Mouse (Mus musculus): Measurements from ENCODE around the gene Cdc26. TPM values are rescaled to one million over a fixed set of nuclear protein-coding genes. Genes with fewer than 3 reads are reported as not detected.

The Cdc26 gene
- polyA plus RNA-seq, 1 experiment = 31.7 TPM

GRCm38 (mm10) chr4:62357631-62358148 is 50.8 kb downstream of the Cdc26 start:
- Histone ChIP-seq H3K27ac (ENCODE audit: insufficient read depth, low read depth, low read length) (no peak overlapping the region), H3K36me3 (ENCODE audit: control insufficient read depth, insufficient read depth, low read length) (no peaks in the 10 kb centered on the region; the same call in 1 of the 2 replicates), H3K27me3 (replicated peaks; ENCODE audit: control insufficient read depth, insufficient read depth, low read length) (no peaks in the 10 kb centered on the region), H3K4me3 (ENCODE audit: insufficient read depth, low read depth, low read length) (no peak overlapping the region), H3K4me1 (ENCODE audit: control insufficient read depth, insufficient read depth, low read length) (peaks cover 10% of the 10 kb centered on the region; the same call in 1 of the 2 replicates)
- TF ChIP-seq CTCF (conservative IDR thresholded peaks at IDR 0.05; ENCODE audit: insufficient read depth, insufficient read length, low read depth, low read length) (no peak), POLR2A (IDR thresholded peaks at IDR 0.05; ENCODE audit: low read depth, low read length) (no peak)
- DNase-seq = no peak
- WGBS = 84% methylated on average over 1 of the region's 1 CpGs

- peaks cover 6% of the 10 kb centered on the region for H3K36me3 ChIP-seq (ENCODE audit: control insufficient read depth, insufficient read depth, low read length)
- H3K4me3 ChIP-seq (ENCODE audit: insufficient read depth, low read depth, low read length) = no peak overlapping the region
- DNase-seq = no peak
- no peaks in the 10 kb centered on the region for H3K27me3 ChIP-seq (replicated peaks; ENCODE audit: control insufficient read depth, insufficient read depth, low read length)
- TF ChIP-seq CTCF (conservative IDR thresholded peaks at IDR 0.05; ENCODE audit: insufficient read depth, insufficient read length, low read depth, low read length) = no peak
- no peak overlapping the region for H3K27ac ChIP-seq (ENCODE audit: insufficient read depth, low read depth, low read length)
- 86% methylated on average over 2 of the region's 2 CpGs for WGBS
- H3K4me1 ChIP-seq (ENCODE audit: control insufficient read depth, insufficient read depth, low read length) = no peaks in the 10 kb centered on the region
Measured at GRCm38 (mm10) chr4:62349371-62349770, 59.1 kb downstream of the Cdc26 start.

- DNase-seq = no peak
- H3K27me3 ChIP-seq (replicated peaks; ENCODE audit: control insufficient read depth, insufficient read depth, low read length) = no peaks in the 10 kb centered on the region
- TF ChIP-seq CTCF (conservative IDR thresholded peaks at IDR 0.05; ENCODE audit: insufficient read depth, insufficient read length, low read depth, low read length) = no peak
- no peak for TF ChIP-seq POLR2A (IDR thresholded peaks at IDR 0.05; ENCODE audit: low read depth, low read length)
- no peak overlapping the region for H3K4me3 ChIP-seq (ENCODE audit: insufficient read depth, low read depth, low read length)
- WGBS = 48% methylated on average over 2 of the region's 2 CpGs
- H3K27ac ChIP-seq (ENCODE audit: insufficient read depth, low read depth, low read length) = peak overlapping the region; percentile 61
- H3K36me3 ChIP-seq (ENCODE audit: control insufficient read depth, insufficient read depth, low read length) = peaks cover 9% of the 10 kb centered on the region
- H3K4me1 ChIP-seq (ENCODE audit: control insufficient read depth, insufficient read depth, low read length) = no peaks in the 10 kb centered on the region
Measured at GRCm38 (mm10) chr4:62348329-62348705, 60.1 kb downstream of the Cdc26 start.

- peak; percentile 51 for DNase-seq
- no peaks in the 10 kb centered on the region for H3K27me3 ChIP-seq (replicated peaks; ENCODE audit: control insufficient read depth, insufficient read depth, low read length)
- no peaks in the 10 kb centered on the region for H3K4me1 ChIP-seq (ENCODE audit: control insufficient read depth, insufficient read depth, low read length)
- peak overlapping the region; percentile 47 for H3K27ac ChIP-seq (ENCODE audit: insufficient read depth, low read depth, low read length)
- H3K36me3 ChIP-seq (ENCODE audit: control insufficient read depth, insufficient read depth, low read length) = peaks cover 9% of the 10 kb centered on the region
- WGBS = 53% methylated on average over 9 of the region's 9 CpGs
- TF ChIP-seq CTCF (conservative IDR thresholded peaks at IDR 0.05; ENCODE audit: insufficient read depth, insufficient read length, low read depth, low read length) (no peak), POLR2A (IDR thresholded peaks at IDR 0.05; ENCODE audit: low read depth, low read length) (no peak)
- no peak overlapping the region for H3K4me3 ChIP-seq (ENCODE audit: insufficient read depth, low read depth, low read length)
Measured at GRCm38 (mm10) chr4:62347605-62348328, 60.7 kb downstream of the Cdc26 start.

GRCm38 (mm10) chr4:62345827-62346226 is 62.6 kb downstream of the Cdc26 start:
- WGBS = 66% methylated on average over 4 of the region's 4 CpGs
- no peak for DNase-seq
- Histone ChIP-seq H3K4me3 (ENCODE audit: insufficient read depth, low read depth, low read length) (no peak overlapping the region), H3K36me3 (ENCODE audit: control insufficient read depth, insufficient read depth, low read length) (peaks cover 9% of the 10 kb centered on the region), H3K4me1 (ENCODE audit: control insufficient read depth, insufficient read depth, low read length) (no peaks in the 10 kb centered on the region), H3K27ac (ENCODE audit: insufficient read depth, low read depth, low read length) (no peak overlapping the region), H3K27me3 (replicated peaks; ENCODE audit: control insufficient read depth, insufficient read depth, low read length) (no peaks in the 10 kb centered on the region)
- TF ChIP-seq POLR2A (IDR thresholded peaks at IDR 0.05; ENCODE audit: low read depth, low read length) = no peak
- no peak for TF ChIP-seq CTCF (conservative IDR thresholded peaks at IDR 0.05; ENCODE audit: insufficient read depth, insufficient read length, low read depth, low read length)

- Histone ChIP-seq H3K27ac (ENCODE audit: insufficient read depth, low read depth, low read length) (no peak overlapping the region), H3K36me3 (ENCODE audit: control insufficient read depth, insufficient read depth, low read length) (peaks cover 11% of the 10 kb centered on the region), H3K4me1 (ENCODE audit: control insufficient read depth, insufficient read depth, low read length) (no peaks in the 10 kb centered on the region), H3K27me3 (replicated peaks; ENCODE audit: control insufficient read depth, insufficient read depth, low read length) (no peaks in the 10 kb centered on the region), H3K4me3 (ENCODE audit: insufficient read depth, low read depth, low read length) (no peak overlapping the region)
- 100% methylated on average over 1 of the region's 1 CpGs for WGBS
- peak; percentile 43 for DNase-seq
- TF ChIP-seq POLR2A (IDR thresholded peaks at IDR 0.05; ENCODE audit: low read depth, low read length) (no peak), CTCF (conservative IDR thresholded peaks at IDR 0.05; ENCODE audit: insufficient read depth, insufficient read length, low read depth, low read length) (no peak)
Measured at GRCm38 (mm10) chr4:62344000-62344399, 64.4 kb downstream of the Cdc26 start.

GRCm38 (mm10) chr4:62338536-62338935 is 69.9 kb downstream of the Cdc26 start:
- no peak for DNase-seq
- H3K27ac ChIP-seq (ENCODE audit: insufficient read depth, low read depth, low read length) = no peak overlapping the region
- H3K36me3 ChIP-seq (ENCODE audit: control insufficient read depth, insufficient read depth, low read length) = peaks cover 5% of the 10 kb centered on the region
- H3K4me1 ChIP-seq (ENCODE audit: control insufficient read depth, insufficient read depth, low read length) = no peaks in the 10 kb centered on the region
- H3K4me3 ChIP-seq (ENCODE audit: insufficient read depth, low read depth, low read length) = no peak overlapping the region
- H3K27me3 ChIP-seq (replicated peaks; ENCODE audit: control insufficient read depth, insufficient read depth, low read length) = no peaks in the 10 kb centered on the region
- TF ChIP-seq CTCF (conservative IDR thresholded peaks at IDR 0.05; ENCODE audit: insufficient read depth, insufficient read length, low read depth, low read length) (no peak), POLR2A (IDR thresholded peaks at IDR 0.05; ENCODE audit: low read depth, low read length) (no peak)
- 90% methylated on average over 5 of the region's 5 CpGs for WGBS

Other genes with a start within 250 kb of the Cdc26 start
- gene Zfp37, start 177.6 kb downstream of the Cdc26 start, polyA plus RNA-seq (2012; rRNA removed) = 0.26 and 0.50 TPM in 2 replicates
- gene Slc31a2, start 146.1 kb downstream of the Cdc26 start, polyA plus RNA-seq (2012; rRNA removed) = 26.6 and 33.0 TPM in 2 replicates
- gene Fkbp15, start 48.1 kb downstream of the Cdc26 start, polyA plus RNA-seq (2012; rRNA removed) = 32.2 and 36.6 TPM in 2 replicates
- gene Slc31a1, start 47.9 kb downstream of the Cdc26 start, polyA plus RNA-seq (2012; rRNA removed) = 69.1 and 78.3 TPM in 2 replicates
- 10.4 and 10.9 TPM in 2 replicates for gene Prpf4, start 155 bp upstream of the Cdc26 start, polyA plus RNA-seq (2012; rRNA removed)
- 180 and 248 TPM in 2 replicates for gene Rnf183, start 26.6 kb upstream of the Cdc26 start, polyA plus RNA-seq (2012; rRNA removed)
- gene Wdr31, start 62.3 kb upstream of the Cdc26 start, polyA plus RNA-seq (2012; rRNA removed) = 10.5 and 12.3 TPM in 2 replicates
- 51.1 and 52.4 TPM in 2 replicates for gene Bspry, start 71.4 kb upstream of the Cdc26 start, polyA plus RNA-seq (2012; rRNA removed)
- 23.7 and 24.0 TPM in 2 replicates for gene Hdhd3, start 94.8 kb upstream of the Cdc26 start, polyA plus RNA-seq (2012; rRNA removed)
- 194 and 206 TPM in 2 replicates for gene Alad, start 111.3 kb upstream of the Cdc26 start, polyA plus RNA-seq (2012; rRNA removed)
- 15.6 and 19.7 TPM in 2 replicates for gene Pole3, start 116.4 kb upstream of the Cdc26 start, polyA plus RNA-seq (2012; rRNA removed)
- 0.17 and 0.20 TPM in 2 replicates for gene 4933430I17Rik, start 116.7 kb upstream of the Cdc26 start, polyA plus RNA-seq (2012; rRNA removed)
- 43.1 and 43.5 TPM in 2 replicates for gene Rgs3, start 151.2 kb upstream of the Cdc26 start, polyA plus RNA-seq (2012; rRNA removed)

All from kidney, adult 2 months (tissue).